Mouse (Mus musculus) kidney, embryonic 16.5 days (tissue): ENCODE data around the gene Ercc8. TPM values are rescaled to one million over a fixed set of nuclear protein-coding genes. Genes with fewer than 3 reads are reported as not detected.

Experiments
- ATAC-seq: fragments of 200-750 bp; cut with Nextera tagmentation; 2 replicates; pipeline ENCODE4 v1.8.0; 2017; ENCODE audit warnings: moderate TSS enrichment; ENCODE audit not compliant: low FRiP score, low TSS enrichment
- H3K27ac ChIP-seq: fragments of 300-500 bp; sonication (generic); 2 replicates; pipeline ENCODE4 v1.5.1; 2014; ENCODE audit warnings: low read length
- H3K27me3 ChIP-seq: fragments of 300-500 bp; sonication (generic); 2 replicates; pipeline ENCODE4 v1.6.1; 2014; ENCODE audit warnings: low read length, control low read depth, mixed read lengths; ENCODE audit not compliant: insufficient read depth
- H3K36me3 ChIP-seq: fragments of 300-500 bp; sonication (generic); 2 replicates; pipeline ENCODE4 v1.6.1; 2014; ENCODE audit warnings: low read length, control low read depth, mixed read lengths; ENCODE audit not compliant: insufficient read depth
- H3K4me1 ChIP-seq: fragments of 300-500 bp; sonication (generic); 2 replicates; pipeline ENCODE4 v1.6.1; 2014; ENCODE audit warnings: low read length, control low read depth, mixed read lengths; ENCODE audit not compliant: insufficient read depth
- H3K4me2 ChIP-seq: fragments of 300-500 bp; sonication (generic); replicated peaks from 2 replicates; pipeline ENCODE4 v1.6.1; 2014; ENCODE audit warnings: low read depth, low read length
- H3K4me3 ChIP-seq: fragments of 300-500 bp; sonication (generic); 2 replicates; pipeline ENCODE4 v1.5.1; 2014; ENCODE audit warnings: mild to moderate bottlenecking, low read length
- H3K9ac ChIP-seq: fragments of 300-500 bp; sonication (generic); replicated peaks from 2 replicates; pipeline ENCODE4 v1.6.1; 2014; ENCODE audit warnings: low read length
- H3K9me3 ChIP-seq: fragments of 300-500 bp; sonication (generic); 2 replicates; pipeline ENCODE4 v1.6.1; 2016; ENCODE audit warnings: low read length, control low read depth
- WGBS: fragments of 180-500 bp; shearing (Covaris S2); extraction: QIAGEN DNeasy Blood & Tissue Kit; methylation state at CpG from one replicate; pipeline ENCODE4 v1.1.7; 2014; 5-methylcytosine and 5-hydroxymethylcytosine counted together
- polyA plus RNA-seq: library from polyadenylated mRNA; unstranded; fragments of >200 nt; fragmentation: Nextera tagmentation; extraction: Ambion mirVana; gene quantifications from 2 replicates; pipeline ENCODE4 v1.2.1, GENCODE M21; 2015

The Ercc8 gene
- polyA plus RNA-seq: 15.4 and 16.7 TPM in 2 replicates

- no peak within 1 kb of the TSS for H3K27ac ChIP-seq
- peak within 1 kb of the TSS; percentile 73 for H3K9ac ChIP-seq
- H3K4me2 ChIP-seq: peak within 1 kb of the TSS; percentile 90
- H3K36me3 ChIP-seq: 0 out of 2 replicates have a peak, but pooled peaks cover 9% of the 10 kb centered on the region
- under 1% methylated on average over 47 of the region's 47 CpGs for WGBS
- H3K4me3 ChIP-seq: peak within 1 kb of the TSS; percentile 99
- peak; percentile 98 for ATAC-seq
- H3K9me3 ChIP-seq: no peaks in the 10 kb centered on the region
- peaks cover 13% of the 10 kb centered on the region for H3K4me1 ChIP-seq
- no peaks in the 10 kb centered on the region for H3K27me3 ChIP-seq
These were observed at the start of gene Ercc8, which contains the start of gene Ndufaf2 for GRCm38 (mm10) chr13:108158465-108159240. Gene Ercc8, plus strand, starts transcription at chr13:108158731. Gene Ndufaf2, minus strand, starts transcription at chr13:108158623.

- no peaks in the 10 kb centered on the region for H3K36me3 ChIP-seq
- no peak overlapping the region for H3K4me3 ChIP-seq
- no peak overlapping the region for H3K27ac ChIP-seq
- H3K4me1 ChIP-seq: no peaks in the 10 kb centered on the region
- H3K9ac ChIP-seq: no peak overlapping the region
- no peak overlapping the region for H3K4me2 ChIP-seq
- no peaks in the 10 kb centered on the region for H3K9me3 ChIP-seq
- no peaks in the 10 kb centered on the region for H3K27me3 ChIP-seq
- no peak for ATAC-seq
- WGBS: 91% methylated on average over 6 of the region's 6 CpGs
These were observed 47.6 kb upstream of the Ercc8 start for GRCm38 (mm10) chr13:108110929-108111328.

GRCm38 (mm10) chr13:108113536-108113935 is 45.0 kb upstream of the Ercc8 start:
- Histone ChIP-seq H3K4me3 (no peak overlapping the region), H3K27ac (no peak overlapping the region), H3K36me3 (no peaks in the 10 kb centered on the region), H3K4me1 (no peaks in the 10 kb centered on the region), H3K9me3 (no peaks in the 10 kb centered on the region), H3K4me2 (no peak overlapping the region), H3K27me3 (no peaks in the 10 kb centered on the region), H3K9ac (no peak overlapping the region)
- WGBS: 95% methylated on average over 5 of the region's 5 CpGs
- no peak for ATAC-seq

GRCm38 (mm10) chr13:108114257-108114656 is 44.3 kb upstream of the Ercc8 start:
- no peaks in the 10 kb centered on the region for H3K27me3 ChIP-seq
- no peak overlapping the region for H3K27ac ChIP-seq
- H3K36me3 ChIP-seq: no peaks in the 10 kb centered on the region
- no peaks in the 10 kb centered on the region for H3K4me1 ChIP-seq
- WGBS: 71% methylated on average over 3 of the region's 3 CpGs
- ATAC-seq: no peak
- no peak overlapping the region for H3K9ac ChIP-seq
- H3K9me3 ChIP-seq: no peaks in the 10 kb centered on the region
- H3K4me3 ChIP-seq: no peak overlapping the region
- no peak overlapping the region for H3K4me2 ChIP-seq

- no peak overlapping the region for H3K4me2 ChIP-seq
- ATAC-seq: 0 out of 2 replicates have a peak, but pooled peaks have one; percentile 57
- no peak overlapping the region for H3K9ac ChIP-seq
- no peaks in the 10 kb centered on the region for H3K9me3 ChIP-seq
- no peak overlapping the region for H3K4me3 ChIP-seq
- no peak overlapping the region for H3K27ac ChIP-seq
- H3K4me1 ChIP-seq: no peaks in the 10 kb centered on the region
- H3K27me3 ChIP-seq: no peaks in the 10 kb centered on the region
- no peaks in the 10 kb centered on the region for H3K36me3 ChIP-seq
These were observed 40.9 kb upstream of the Ercc8 start for GRCm38 (mm10) chr13:108117654-108118053.

GRCm38 (mm10) chr13:108118188-108118587 is 40.3 kb upstream of the Ercc8 start:
- no peaks in the 10 kb centered on the region for H3K27me3 ChIP-seq
- no peak for ATAC-seq
- H3K4me3 ChIP-seq: no peak overlapping the region
- H3K9ac ChIP-seq: no peak overlapping the region
- no peaks in the 10 kb centered on the region for H3K9me3 ChIP-seq
- H3K27ac ChIP-seq: no peak overlapping the region
- H3K4me2 ChIP-seq: no peak overlapping the region
- 48% methylated on average over 1 of the region's 1 CpGs for WGBS
- H3K4me1 ChIP-seq: no peaks in the 10 kb centered on the region
- H3K36me3 ChIP-seq: no peaks in the 10 kb centered on the region

- Histone ChIP-seq H3K9ac (no peak overlapping the region), H3K4me1 (0 out of 2 replicates have a peak, but pooled peaks cover 4% of the 10 kb centered on the region), H3K27ac (no peak overlapping the region), H3K27me3 (no peaks in the 10 kb centered on the region), H3K36me3 (no peaks in the 10 kb centered on the region), H3K4me2 (no peak overlapping the region), H3K9me3 (no peaks in the 10 kb centered on the region), H3K4me3 (no peak overlapping the region)
- 76% methylated on average over 9 of the region's 9 CpGs for WGBS
- ATAC-seq: no peak
These were observed 38.9 kb upstream of the Ercc8 start for GRCm38 (mm10) chr13:108119411-108120310.

GRCm38 (mm10) chr13:108123109-108123723 is 35.3 kb upstream of the Ercc8 start:
- H3K27ac ChIP-seq: no peak overlapping the region
- H3K4me2 ChIP-seq: no peak overlapping the region
- H3K9me3 ChIP-seq: no peaks in the 10 kb centered on the region
- H3K27me3 ChIP-seq: no peaks in the 10 kb centered on the region
- H3K36me3 ChIP-seq: no peaks in the 10 kb centered on the region
- no peak overlapping the region for H3K9ac ChIP-seq
- H3K4me3 ChIP-seq: no peak overlapping the region
- ATAC-seq: no peak
- 0 out of 2 replicates have a peak, but pooled peaks cover 4% of the 10 kb centered on the region for H3K4me1 ChIP-seq
- 49% methylated on average over 15 of the region's 15 CpGs for WGBS

GRCm38 (mm10) chr13:108124096-108124495 is 34.4 kb upstream of the Ercc8 start:
- WGBS: 62% methylated on average over 11 of the region's 11 CpGs
- peak; percentile 35; the same call in 1 of the 2 replicates for ATAC-seq
- Histone ChIP-seq H3K4me2 (no peak overlapping the region), H3K27me3 (no peaks in the 10 kb centered on the region), H3K27ac (no peak overlapping the region), H3K4me1 (0 out of 2 replicates have a peak, but pooled peaks cover 7% of the 10 kb centered on the region), H3K4me3 (no peak overlapping the region), H3K36me3 (no peaks in the 10 kb centered on the region), H3K9me3 (no peaks in the 10 kb centered on the region), H3K9ac (no peak overlapping the region)
